Mouse (Mus musculus) frontal cortex, postnatal 10 days (tissue): ENCODE measurements around the gene Ppp1r7.
A peak's percentile ranks its signal among the peaks of the same experiment; 100 is the strongest.
"Not testable (repeated sequence)": the region's sequence is repeated elsewhere in the genome, so short reads cannot be mapped to it uniquely, and the experiment has no call there.

Source experiments
- DNase-seq, 2 experiments: peaks; one replicate each; pipeline ENCODE4 v3.0.0; 2022; ENCODE audit warnings: low spot score in 2 of 2, mixed read lengths in 1 of 2

Gene Ppp1r7

DNA sequence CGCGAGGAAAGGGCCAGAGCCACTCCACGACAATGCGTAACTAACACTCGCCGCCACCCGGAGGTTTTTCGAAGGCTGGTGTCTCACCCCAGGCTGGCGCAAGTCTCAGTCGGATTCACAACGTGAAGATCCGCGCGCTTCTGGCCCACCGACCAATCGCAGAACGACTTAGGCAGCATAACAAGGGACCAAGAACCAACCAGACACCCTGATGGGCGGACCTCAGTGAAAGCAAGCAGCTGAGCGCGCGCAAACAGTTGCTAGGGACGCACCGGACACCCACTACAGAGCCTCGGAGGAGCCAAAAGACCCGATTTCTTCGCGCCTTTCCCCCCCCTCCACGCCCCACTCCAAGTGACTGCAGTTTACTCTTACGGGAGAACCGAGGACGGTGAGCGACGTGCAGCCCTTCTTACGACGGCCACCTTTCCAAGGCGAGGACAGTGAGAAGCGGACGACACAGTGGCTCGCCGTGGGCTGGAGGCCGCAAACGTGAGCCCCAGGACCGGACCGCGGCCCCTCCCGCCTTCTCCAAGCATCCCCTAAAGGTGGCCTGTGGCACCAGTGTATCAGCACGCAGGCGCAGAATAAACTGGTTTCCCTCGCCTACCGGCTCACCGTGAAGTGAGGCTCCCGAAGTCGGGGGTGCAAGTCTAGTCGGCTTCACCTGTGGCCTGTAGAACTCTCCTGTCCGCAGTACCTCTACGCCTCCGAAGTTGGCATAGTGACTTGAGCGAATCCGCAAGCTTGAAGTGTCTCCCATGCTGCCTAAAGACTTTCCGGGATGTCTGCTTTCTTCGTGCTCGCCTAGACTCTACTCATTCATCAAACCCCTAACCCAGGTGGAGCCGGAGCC is at the start of gene Ppp1r7, which contains the start of gene Pask:
Ppp1r7 (plus strand) TSS at position 207 of the 856 bp plus-strand sequence.
Pask (minus strand) TSS at position 835 of the 856 bp plus-strand sequence.
- DNase-seq: peak; percentile 93 to 94

DNA sequence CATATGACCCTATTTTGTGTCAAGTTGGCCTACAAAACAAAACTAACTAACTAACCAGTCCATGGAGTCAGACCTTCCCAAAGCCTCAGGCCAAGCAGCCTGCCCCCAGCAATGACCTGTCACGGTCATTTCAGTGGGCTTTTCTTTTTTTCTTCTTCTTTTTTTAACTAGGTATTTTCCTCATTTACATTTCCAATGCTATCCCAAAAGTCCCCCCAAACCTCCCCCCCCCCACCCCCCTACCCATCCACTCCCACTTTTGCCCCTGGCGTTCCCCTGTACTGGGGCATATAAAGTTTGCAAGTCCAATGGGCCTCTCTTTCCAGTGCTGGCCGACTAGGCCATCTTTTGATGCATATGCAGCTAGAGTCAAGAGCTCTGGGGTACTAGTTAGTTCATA is 48.2 kb upstream of the Ppp1r7 start:
- DNase-seq: not testable (repeated sequence)

DNA sequence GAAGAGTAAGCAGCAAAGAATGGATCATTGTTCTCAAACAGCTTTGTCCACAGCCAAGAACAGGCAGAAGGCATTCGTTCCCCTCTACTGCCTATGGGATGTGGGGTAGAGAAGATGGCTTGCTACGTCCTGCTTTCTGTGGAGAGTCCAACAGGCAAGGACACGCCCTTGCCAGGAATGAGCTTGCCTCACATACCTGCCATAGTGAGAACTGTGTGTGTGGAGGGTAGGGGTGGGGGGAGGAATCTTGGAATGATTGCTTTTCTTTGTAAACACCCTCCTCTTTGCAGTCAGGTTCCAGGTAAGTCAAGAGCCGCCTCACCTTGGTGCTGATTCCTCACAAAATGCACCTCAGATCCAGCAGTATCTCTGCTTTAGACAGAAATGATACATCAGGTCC is 42.9 kb upstream of the Ppp1r7 start:
- DNase-seq: no peak

DNA sequence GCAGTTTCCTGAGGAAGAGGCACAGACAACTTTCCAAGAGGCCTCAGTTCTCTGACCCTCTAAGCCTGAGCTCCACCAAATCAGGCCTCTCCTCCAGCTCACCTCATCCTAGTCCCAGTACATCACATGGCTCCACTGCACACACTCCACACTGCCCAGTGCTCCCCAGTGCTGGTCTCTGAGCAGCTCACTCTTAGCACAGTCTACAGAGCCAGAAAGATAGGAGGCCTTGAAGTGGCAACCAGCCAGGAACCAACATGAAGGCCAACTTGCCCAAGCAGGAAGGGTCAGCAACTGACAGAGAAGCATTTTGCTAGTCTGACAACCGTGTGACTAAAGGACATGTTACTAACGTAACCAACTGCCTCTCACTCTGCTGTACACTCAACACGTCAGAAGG is 42.1 kb upstream of the Ppp1r7 start:
- no peak for DNase-seq

DNA sequence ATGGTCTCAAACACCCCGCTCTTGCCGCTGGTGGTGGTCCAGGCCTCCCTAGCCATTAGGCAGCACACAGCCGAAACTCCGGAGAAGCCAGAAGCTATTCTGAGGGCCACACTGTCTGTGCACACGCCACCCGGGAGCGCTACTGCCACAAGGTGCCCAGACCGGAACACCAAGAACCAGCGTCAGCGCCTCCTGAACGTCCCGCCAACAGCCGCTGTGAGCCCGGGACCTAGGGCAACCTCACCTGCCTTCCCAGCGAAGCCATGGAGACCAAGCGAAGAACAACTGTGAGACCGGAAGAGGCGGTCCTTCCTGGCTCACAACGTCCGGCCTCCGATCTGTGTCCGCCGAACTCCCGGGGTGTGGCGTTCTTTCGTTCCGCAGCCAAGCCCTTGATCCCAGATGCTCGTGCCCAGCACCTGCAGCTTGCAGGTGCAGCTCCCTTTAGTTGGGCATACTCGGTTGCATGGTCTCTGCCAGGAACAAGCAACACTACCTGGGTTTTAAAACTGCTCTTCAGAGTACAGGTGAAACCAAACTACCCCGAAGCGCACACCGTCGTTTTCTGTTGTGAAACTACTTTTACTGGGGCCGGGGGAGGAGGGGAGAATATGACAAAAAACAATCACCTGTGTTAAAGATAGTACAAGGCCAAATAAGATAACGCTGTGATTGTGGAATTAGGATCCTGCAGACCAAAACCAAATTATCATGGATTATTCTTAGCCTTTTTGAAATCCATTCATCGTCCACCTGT is 36.9 kb upstream of the Ppp1r7 start, which contains the start of gene Mterf4:
Mterf4 (minus strand) TSS at position 335 of the 757 bp plus-strand sequence.
- peak; percentile 58 to 78 for DNase-seq

DNA sequence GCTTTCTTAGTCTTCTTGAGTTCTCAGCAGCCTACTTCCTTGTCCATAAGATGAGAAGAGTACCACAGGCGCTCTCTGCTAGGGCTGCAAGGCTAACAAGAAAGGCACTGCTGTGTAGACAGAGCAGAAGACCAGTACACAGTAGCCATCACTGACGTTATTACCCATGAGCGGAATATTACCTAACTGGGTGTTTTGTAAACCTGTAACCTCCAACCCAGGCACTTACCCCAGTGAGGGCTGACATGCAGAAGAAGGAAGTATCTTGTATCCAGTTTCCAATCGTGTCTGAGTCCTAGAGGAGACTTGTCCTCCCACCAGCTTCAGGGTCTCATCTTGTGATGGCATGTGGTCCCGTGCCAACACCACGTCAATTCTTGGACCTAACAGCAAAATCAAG is 18.7 kb upstream of the Ppp1r7 start:
- DNase-seq: no peak

DNA sequence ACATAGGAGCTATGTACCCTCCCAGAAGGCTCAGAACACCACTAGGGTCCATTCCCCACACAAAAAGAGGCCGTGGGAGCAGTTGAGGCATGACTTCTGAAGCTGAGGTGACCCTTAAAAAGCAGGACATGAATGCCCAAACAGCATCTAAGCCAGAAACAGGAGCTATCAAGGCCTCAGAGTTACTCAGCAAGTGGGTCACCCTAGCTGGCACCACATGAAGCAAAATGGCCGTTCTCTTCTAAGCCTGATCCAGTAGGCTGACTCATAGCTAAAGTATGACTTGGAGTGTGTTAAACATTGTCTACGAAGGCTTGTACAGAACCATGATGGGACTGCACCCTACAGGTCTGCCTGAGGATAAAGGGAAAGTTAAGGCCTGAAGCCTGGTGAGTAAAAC is 16.2 kb upstream of the Ppp1r7 start:
- no peak for DNase-seq

DNA sequence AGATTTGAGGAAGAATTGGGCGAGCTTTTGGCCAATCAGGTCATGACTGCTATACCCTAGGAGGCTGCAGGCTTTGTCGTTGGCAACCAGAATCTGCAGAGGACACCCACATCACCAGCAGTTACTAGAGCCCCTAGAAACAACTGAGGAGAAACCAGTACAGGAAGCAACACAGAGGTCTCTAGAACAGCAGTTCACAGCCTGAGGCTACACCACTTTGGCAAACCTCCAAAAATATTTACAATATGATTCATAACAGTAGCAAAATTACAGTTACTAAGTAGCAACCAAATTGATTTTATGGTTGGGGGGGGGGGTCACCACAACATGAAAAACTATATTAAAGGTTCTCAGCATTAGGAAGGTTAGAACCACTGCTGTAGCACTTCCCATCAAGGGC is 8.0 kb upstream of the Ppp1r7 start:
- DNase-seq: no peak

DNA sequence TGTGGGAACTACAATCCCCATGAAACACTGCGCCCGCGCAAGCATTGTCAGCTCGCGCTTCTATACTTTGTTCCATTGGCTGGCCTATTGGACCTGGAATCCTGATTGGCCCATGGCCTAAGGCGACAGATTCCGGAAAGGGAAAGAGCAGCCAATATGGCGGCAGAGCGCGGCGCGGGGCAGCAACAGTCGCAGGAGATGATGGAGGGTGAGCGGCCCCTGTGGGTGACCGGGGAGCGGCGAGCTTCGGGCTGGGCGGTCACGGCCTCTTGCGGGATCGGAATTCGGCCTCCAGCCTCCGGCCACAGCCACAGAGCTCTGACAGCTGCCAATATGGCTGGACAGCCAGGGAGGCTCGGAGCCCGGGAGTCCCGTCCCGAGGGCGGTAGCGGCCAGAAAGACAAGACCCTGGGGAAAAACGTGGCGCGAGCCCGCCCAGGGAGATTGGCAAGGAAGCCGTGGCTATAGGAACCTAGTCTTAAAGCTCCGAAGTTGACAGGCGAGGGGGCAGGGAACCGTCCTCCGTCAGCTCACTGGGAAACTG is 922 bp downstream of the Ppp1r7 start:
- peak; percentile 91 to 95 for DNase-seq

DNA sequence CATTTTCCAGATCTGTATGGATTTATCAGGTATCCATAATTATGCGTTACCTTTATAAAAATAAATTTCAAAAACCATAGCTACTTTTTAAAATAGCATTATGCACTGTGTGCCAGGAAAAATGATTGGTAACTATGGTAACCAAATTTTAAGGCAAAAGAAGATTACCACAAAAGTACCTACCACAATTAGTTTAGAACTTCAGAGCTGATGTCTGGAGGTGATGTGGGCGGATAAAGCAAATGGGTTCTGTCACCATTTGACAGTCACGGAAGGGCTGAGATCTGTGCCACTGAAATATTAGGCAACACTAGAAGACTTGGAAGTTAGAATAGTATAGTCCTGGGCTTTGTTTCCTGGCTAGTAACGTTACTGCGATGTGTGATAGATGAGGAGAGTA is 4.5 kb downstream of the Ppp1r7 start:
- no peak for DNase-seq

DNA sequence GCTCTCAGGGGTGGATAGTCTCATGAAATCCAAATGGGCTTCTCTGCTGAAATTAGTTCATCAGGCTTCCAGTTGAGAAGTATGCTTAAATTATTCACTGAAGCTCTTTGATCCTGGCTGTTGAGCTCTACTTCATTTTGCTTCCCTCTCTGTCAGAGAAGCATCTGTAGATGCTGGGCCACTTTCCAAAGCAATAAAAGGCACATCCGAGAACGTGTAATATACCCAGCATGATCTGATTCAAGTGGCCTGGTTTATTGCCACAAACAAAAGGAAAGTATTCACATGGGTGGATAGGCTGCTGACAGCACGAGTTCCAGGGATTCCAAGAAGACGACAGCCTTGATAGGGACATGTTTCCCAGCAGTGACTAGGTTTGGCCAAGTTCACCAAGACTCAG is 7.0 kb downstream of the Ppp1r7 start:
- no peak for DNase-seq

DNA sequence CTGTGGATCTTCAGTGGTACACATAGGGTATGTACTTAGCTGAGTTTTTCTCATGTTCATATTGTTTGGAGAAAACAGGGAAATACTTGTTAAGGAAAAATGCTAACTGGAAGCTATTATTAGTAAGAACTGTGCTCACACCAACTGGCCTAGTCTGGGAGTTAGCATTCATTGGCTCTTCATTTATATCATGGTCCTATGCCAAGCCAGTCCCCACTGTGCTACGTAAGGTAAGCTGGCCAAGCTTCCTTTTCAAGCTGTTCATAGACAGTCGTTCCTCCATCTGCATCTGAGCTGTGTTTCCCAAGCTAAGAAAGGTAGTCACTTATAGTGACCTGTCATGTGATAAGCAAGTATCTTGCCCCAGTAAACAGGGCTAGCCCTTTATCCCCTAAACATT is 10.1 kb downstream of the Ppp1r7 start:
- no peak for DNase-seq

DNA sequence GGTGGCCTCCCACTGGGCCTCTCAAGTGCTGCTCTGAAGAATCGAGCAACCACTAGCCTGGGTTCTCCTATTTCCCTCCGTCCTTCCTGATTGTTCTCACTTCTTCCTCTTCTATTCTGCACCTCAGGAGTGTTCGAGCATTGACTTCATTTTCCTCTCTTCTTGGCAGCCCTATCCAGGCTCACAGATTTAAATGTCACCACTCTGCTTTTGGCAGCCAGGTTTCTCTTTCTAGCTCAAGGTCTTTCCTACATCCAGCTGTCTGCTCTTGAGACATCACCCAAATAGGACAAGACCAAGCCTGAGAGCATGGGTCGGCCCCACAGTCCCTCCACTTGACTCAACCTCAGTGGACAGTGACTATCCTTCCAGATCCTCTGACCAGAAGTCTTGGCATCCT is 20.0 kb downstream of the Ppp1r7 start:
- no peak for DNase-seq

DNA sequence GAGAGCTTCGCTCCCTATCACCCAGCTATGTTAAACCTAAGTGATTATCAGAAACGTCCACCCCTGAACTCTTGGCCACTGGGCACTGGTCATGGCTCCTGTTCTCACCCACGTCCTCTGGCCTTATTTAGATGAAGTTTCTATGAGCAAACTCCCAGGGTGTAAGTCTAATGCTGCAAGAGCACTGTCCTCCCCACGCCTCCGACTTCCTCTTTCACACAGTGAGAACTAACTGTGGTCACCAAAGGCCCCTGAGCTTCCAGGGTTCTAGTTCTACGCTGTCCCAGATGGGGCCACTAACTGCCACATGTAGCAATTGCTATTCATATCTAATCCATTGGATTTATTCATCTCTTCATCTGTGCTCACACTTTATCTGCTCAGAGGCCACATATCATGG is 23.0 kb downstream of the Ppp1r7 start:
- no peak for DNase-seq

DNA sequence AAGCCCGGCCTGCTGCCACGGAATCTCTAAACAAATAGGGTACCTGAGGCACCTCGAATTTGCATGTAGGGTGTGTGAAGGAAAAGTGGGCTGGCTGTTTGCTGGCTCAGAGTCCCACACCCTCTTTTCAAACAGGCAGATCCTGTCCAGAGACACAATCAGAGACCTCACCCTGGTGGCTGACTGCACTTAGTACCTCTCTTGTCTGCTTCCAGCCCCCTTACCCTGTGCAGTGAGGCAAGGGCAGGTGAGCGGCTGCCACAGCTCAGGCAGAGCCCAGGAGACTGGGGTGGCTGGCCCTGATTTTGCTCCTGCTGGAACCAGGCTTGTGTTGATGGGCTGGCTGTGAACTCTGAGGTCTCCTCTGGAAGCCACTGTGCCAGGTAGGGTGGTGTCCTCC is 31.0 kb downstream of the Ppp1r7 start, which contains the start of gene Ano7:
Ano7 (plus strand) TSS at position 266 of the 400 bp plus-strand sequence.
- no peak for DNase-seq

DNA sequence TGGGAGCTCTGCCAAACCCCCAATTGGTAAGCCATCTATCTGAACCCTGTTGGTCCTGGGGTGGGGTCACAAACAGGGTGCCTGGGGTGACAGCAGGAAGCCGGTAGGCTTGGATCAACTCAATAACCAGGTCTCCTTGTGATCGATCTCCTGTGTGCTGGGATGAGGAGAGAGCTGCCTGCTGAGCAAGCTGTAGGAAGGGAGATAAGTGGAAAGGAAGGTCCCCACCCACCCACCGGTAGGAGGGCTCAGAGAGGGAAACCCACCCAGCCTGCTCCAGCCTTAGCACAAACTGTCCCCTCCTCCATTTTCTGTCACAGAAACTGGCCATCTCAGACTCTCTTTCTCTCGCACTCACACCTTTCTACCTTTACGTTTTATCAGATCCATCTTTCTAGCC is 34.7 kb downstream of the Ppp1r7 start:
- no peak for DNase-seq

DNA sequence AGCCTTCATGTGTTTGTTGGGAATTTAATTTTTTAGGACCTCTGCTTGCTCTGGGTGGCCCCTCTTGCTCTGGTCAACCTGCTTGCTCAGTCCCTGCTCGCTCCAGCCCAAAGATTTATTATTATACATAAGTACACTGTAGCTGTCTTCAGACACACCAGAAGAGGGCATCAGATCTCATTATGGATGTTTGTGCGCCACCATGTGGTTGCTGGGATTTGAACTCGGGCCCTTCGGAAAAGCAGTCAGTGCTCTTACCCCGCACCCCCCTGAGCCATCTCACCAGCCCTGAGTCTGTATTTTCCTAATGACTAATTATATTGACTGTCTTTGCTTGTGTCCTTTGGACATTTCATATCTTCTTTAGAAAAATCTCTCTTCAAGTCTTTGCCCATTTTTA is 36.5 kb downstream of the Ppp1r7 start:
- no peak for DNase-seq

DNA sequence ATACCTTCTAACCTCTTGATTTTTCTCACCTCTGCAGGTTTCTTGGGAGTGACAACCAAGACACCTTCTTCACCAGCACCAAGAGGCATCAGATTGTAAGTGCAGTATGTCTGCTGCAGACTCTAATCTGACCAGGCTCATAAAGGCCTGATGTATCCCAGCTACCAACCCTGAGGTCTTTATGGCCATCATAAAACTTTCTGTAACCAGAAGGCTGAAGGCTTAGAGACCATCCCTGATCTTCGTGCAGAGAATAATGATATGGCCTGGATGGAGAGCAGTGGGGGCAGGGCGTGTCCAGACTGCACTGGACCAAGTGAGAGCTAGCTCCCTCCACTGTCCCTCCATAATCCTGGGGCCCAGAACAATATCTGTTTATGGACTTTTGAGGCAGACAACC is 44.5 kb downstream of the Ppp1r7 start:
- no peak for DNase-seq

DNA sequence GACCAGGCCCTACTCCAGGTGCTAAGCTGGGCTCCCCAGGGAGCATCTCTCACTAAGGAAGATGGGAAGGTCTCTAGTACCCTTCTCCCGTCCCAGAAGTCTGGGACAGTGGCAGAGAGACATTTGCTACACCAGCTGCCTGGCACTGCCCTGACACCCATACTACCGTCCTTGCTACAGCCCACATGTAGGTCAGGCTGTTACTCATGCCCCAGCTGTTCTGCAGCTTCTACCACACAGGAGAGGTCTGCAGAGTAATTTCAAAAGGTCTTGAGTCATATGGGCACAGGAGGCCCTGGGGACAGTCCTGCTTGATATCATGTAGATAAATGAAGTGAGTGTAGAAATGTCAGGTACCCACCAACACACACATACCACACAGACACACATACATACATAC is 46.3 kb downstream of the Ppp1r7 start:
- no peak for DNase-seq

DNA sequence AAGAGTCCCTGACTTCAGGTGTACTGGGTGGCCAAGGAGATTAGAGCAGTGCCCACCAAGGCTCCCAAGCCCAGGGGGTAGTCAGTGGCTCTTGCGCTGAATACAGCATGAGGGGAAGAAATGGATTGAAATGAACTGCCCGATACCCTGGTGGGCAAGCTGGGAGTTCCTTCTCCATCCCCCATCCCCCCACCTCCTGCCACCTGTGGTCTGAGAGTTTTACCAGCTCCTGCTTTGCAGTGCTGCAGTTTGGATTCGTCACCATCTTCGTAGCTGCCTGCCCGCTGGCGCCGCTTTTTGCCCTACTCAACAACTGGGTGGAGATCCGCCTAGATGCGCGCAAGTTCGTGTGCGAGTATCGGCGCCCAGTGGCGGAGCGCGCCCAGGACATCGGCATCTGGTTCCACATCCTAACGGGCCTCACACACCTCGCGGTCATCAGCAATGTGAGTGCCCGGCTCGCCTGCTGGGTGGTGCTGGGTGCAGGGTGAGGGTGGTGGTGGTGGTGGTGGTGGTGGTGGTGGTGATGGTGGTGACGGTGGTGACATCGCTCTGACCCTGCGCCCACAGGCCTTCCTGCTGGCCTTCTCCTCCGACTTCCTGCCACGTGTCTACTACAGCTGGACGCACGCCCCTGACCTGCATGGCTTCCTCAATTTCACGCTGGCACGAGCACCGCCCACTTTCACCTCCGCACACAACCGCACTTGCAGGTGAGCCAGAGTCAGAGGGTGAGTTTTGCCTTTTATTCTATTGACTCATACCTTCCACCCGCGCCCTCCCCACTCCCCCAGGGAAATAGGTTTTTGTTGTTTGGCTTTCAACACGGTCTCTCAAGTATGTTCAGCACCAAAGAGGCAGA is 58.8 kb downstream of the Ppp1r7 start:
- DNase-seq: peak in 1 of 2 experiments; percentile 19

DNA sequence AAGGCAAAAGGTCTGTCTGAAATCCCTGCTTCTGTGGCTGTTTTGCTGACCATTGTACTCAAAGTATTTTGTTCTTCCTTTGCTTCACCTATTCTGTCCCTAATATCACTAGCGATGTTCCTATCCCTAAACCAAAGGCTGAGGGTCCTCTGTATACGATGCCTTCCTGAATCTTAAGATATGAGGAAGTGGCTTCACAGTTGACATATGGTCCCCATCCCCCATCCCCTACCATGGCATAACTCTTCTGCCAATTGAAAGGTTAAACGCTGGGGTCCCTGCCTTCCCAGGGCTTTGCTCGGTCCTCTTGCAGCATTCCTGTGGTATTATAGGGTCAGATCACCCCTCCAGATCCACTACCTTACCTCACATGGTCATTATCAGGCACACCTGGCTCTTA is 60.7 kb downstream of the Ppp1r7 start:
- DNase-seq: no peak
